Mouse (Mus musculus) forebrain, embryonic 12.5 days (tissue): ENCODE data around the gene Fndc7. TPM values are rescaled to one million over a fixed set of nuclear protein-coding genes. Genes with fewer than 3 reads are reported as not detected.

Experiments used
- ATAC-seq: fragments of 200-750 bp; cut with Nextera tagmentation; 2 replicates; pipeline ENCODE4 v1.8.0; 2017; ENCODE audit warnings: moderate TSS enrichment; ENCODE audit not compliant: low FRiP score
- H3K27ac ChIP-seq: fragments of 300-500 bp; sonication (generic); 2 replicates; pipeline ENCODE4 v1.5.1; 2016; ENCODE audit warnings: mild to moderate bottlenecking
- H3K27me3 ChIP-seq: fragments of 300-500 bp; sonication (generic); 2 replicates; pipeline ENCODE4 v1.6.1; 2016; ENCODE audit warnings: mild to moderate bottlenecking
- H3K36me3 ChIP-seq: fragments of 300-500 bp; sonication (generic); replicated peaks from 2 replicates; pipeline ENCODE4 v1.6.1; 2016; ENCODE audit warnings: mild to moderate bottlenecking
- H3K4me1 ChIP-seq: fragments of 300-500 bp; sonication (generic); 2 replicates; pipeline ENCODE4 v1.6.1; 2016
- H3K4me2 ChIP-seq: fragments of 300-500 bp; sonication (generic); 2 replicates; pipeline ENCODE4 v1.6.1; 2016; ENCODE audit warnings: mild to moderate bottlenecking, moderate library complexity
- H3K4me3 ChIP-seq: fragments of 300-500 bp; sonication (generic); replicated peaks from 2 replicates; pipeline ENCODE4 v1.5.1; 2016; ENCODE audit warnings: mild to moderate bottlenecking
- H3K9ac ChIP-seq: fragments of 300-500 bp; sonication (generic); 2 replicates; pipeline ENCODE4 v1.6.1; 2016; ENCODE audit warnings: mild to moderate bottlenecking
- H3K9me3 ChIP-seq: fragments of 300-500 bp; sonication (generic); 2 replicates; pipeline ENCODE4 v1.6.1; 2016
- WGBS: fragments of 180-500 bp; shearing (Covaris S2); methylation state at CpG from one replicate; pipeline ENCODE4 v1.1.7; 2016; 5-methylcytosine and 5-hydroxymethylcytosine counted together
- polyA plus RNA-seq: library from polyadenylated mRNA; unstranded; fragments of >200 nt; fragmentation: Nextera tagmentation; extraction: Ambion mirVana; gene quantifications from 2 replicates; pipeline ENCODE4 v1.2.1, GENCODE M21; 2016

Fndc7 gene
- polyA plus RNA-seq, 1 experiment from 2014 or later, result not detected

DNA sequence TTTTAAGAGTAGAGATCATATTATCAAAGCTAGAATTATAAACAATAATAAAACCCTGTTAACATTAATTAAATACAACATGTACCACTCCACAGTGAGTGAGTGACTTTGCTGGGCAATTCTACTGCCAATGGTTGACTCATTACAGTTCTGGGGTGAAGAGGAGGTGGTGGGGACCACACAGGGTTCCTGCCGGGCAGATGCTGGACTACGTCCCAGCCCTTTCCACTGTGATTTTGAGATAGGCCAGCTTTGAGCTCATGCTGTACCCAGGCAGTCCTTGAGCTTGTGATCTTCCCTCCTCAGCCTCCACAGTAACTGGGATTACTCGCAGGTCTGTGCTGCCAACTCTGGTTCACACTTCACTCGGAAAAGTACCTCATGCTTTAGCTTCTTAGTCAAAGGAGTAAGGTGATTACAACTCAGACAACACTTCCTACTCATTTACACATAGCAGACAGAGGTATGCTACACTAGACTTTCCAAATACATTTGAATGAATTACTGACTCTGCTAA is 79.0 kb downstream of the Fndc7 start:
- no peaks in the 10 kb centered on the region for H3K27me3 ChIP-seq
- H3K27ac ChIP-seq, result no peak overlapping the region
- no peaks in the 10 kb centered on the region for H3K4me1 ChIP-seq
- no peak for ATAC-seq
- H3K9ac ChIP-seq, result no peak overlapping the region
- H3K4me3 ChIP-seq, result no peak overlapping the region
- WGBS, result 91% methylated on average over 4 of the region's 4 CpGs
- no peaks in the 10 kb centered on the region for H3K9me3 ChIP-seq
- peaks cover 6% of the 10 kb centered on the region; the same call in 1 of the 2 replicates for H3K36me3 ChIP-seq
- H3K4me2 ChIP-seq, result no peak overlapping the region

DNA sequence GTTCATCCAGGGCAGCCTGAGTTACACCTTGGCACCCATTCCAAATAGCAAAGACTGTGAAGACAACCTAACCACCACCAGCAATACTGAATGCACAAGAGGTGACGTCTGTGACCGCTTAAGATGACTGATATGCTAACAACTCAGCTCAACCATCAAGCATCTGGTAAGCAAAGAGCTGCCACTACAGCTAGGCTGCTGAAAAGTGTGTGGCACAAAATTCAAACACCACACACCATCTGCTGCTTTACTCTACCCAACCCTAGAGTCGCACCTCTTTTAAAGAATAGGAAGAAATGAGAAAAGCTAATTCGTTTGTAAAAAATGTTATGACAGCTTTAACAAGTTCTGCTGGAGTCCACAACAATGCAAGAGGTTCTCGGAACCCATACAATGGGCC is 84.2 kb downstream of the Fndc7 start:
- ATAC-seq, result no peak
- no peaks in the 10 kb centered on the region for H3K27me3 ChIP-seq
- H3K9me3 ChIP-seq, result no peaks in the 10 kb centered on the region
- no peaks in the 10 kb centered on the region for H3K4me1 ChIP-seq
- no peak overlapping the region for H3K27ac ChIP-seq
- no peak overlapping the region for H3K4me3 ChIP-seq
- WGBS, result 59% methylated on average over 5 of the region's 5 CpGs
- no peak overlapping the region for H3K4me2 ChIP-seq
- no peak overlapping the region for H3K9ac ChIP-seq
- H3K36me3 ChIP-seq, result peaks cover 30% of the 10 kb centered on the region

Other genes with a start within 250 kb of the Fndc7 start
- 65.5 and 71.0 TPM in 2 replicates for gene Clcc1, start 236.1 kb downstream of the Fndc7 start, polyA plus RNA-seq
- gene Gpsm2, start 167.7 kb downstream of the Fndc7 start, polyA plus RNA-seq, result 103 and 110 TPM in 2 replicates
- gene Aknad1, start 150.3 kb downstream of the Fndc7 start, polyA plus RNA-seq, result 0.04 TPM in 1 of 2 replicates, not detected in the other
- 21.3 and 23.1 TPM in 2 replicates for gene Stxbp3, start 49.5 kb downstream of the Fndc7 start, polyA plus RNA-seq
- 85.1 and 87.0 TPM in 2 replicates for gene Prpf38b, start 21.7 kb upstream of the Fndc7 start, polyA plus RNA-seq
- gene Henmt1, start 49.9 kb upstream of the Fndc7 start, polyA plus RNA-seq, result 0.56 and 1.3 TPM in 2 replicates
- not detected in 2 replicates for gene Gm9857, start 50.4 kb upstream of the Fndc7 start, polyA plus RNA-seq
- 5.5 and 8.9 TPM in 2 replicates for gene Fam102b, start 137.6 kb upstream of the Fndc7 start, polyA plus RNA-seq
- 0.11 TPM in 1 of 2 replicates, not detected in the other for gene Slc25a54, start 190.5 kb upstream of the Fndc7 start, polyA plus RNA-seq
- gene Slc25a24, start 233.1 kb upstream of the Fndc7 start, polyA plus RNA-seq, result 17.1 and 21.5 TPM in 2 replicates